Mouse (Mus musculus) neutrophil, adult 5-6 weeks (primary cell): ENCODE measurements around the gene Vmn1r17. TPM values are rescaled to one million over a fixed set of nuclear protein-coding genes. Genes with fewer than 3 reads are reported as not detected.
"Not testable (repeated sequence)": the region's sequence is repeated elsewhere in the genome, so short reads cannot be mapped to it uniquely, and the experiment has no call there.

ENCODE experiments used
- ATAC-seq: fragments of 151-379, 151-347 bp; 2 replicates; pipeline ENCODE4 v1.8.0; 2017; ENCODE audit warnings: mild to moderate bottlenecking, moderate TSS enrichment; ENCODE audit not compliant: insufficient number of reproducible peaks, poor library complexity, low FRiP score, severe bottlenecking; ENCODE audit errors: extremely low read depth
- total RNA-seq: library from RNA; stranded (forward); fragments of 200-1000 nt; gene quantifications from 2 replicates; pipeline ENCODE4 v1.2.3, GENCODE M21; 2017

Gene Vmn1r17
- not detected in 2 replicates for total RNA-seq

DNA sequence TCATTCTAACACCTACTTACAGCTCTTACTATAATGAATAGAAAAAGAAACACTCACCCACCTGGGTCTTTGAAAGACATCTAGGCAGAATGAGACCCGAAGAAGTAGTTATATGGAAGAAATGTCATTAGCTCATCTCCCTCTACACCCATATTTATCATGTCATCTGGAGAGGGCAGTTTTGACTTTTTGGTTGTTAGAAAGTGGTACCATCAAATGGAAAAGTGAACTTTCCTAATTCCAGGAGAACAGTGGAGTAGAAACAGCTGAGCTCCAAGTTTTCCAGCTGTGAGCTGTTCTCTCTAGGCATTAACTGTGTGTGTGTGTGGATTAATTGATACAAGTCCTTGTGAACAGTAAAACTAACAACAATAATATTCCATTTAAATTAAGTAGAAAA is at the start of gene Vmn1r17:
Gene Vmn1r17, minus strand, starts transcription at position 101 of the 400 bp plus-strand sequence.
- ATAC-seq: no peak

DNA sequence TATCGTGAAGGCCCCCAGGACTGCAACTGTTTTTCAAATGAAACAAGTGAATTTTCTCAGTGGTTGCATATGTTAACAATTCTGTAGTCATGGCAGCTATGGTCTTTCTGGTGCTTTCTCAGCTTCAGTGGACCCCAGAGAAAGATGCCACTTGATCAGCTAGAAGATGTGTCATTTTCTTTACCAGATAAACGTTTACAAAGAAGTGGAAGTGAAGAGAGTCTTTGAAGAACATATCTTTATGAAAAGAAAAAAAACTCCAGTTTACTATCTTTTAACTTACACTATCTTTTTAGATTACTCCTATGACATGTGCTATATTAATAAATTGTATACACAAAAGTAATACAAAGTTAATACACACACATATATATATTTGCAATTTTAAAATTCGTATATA is 40.0 kb upstream of the Vmn1r17 start, which contains the start of gene Vmn1r19:
Gene Vmn1r19, plus strand, starts transcription at position 301 of the 400 bp plus-strand sequence.
- ATAC-seq: not testable (repeated sequence)

DNA sequence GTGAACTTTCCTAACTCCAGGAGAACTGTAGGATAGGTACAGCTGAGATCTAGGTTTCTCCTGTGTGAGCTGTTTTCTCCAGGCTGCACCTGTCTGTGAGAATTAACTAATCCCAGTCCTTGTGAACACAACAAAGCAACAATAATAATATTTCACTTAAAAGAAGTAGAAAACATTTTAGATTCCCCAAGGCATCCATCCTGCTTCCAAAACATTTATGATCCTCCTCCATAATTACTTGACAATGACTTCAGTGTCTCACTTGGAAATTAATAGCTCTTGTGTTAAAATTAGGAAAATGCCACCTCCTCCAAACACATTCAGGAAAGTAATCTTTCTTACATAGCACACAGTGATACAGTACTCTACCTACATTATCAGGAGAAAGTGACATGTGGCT is 32.2 kb upstream of the Vmn1r17 start, which contains the start of gene Vmn1r18:
Gene Vmn1r18, minus strand, starts transcription at position 101 of the 400 bp plus-strand sequence.
- ATAC-seq: no peak

DNA sequence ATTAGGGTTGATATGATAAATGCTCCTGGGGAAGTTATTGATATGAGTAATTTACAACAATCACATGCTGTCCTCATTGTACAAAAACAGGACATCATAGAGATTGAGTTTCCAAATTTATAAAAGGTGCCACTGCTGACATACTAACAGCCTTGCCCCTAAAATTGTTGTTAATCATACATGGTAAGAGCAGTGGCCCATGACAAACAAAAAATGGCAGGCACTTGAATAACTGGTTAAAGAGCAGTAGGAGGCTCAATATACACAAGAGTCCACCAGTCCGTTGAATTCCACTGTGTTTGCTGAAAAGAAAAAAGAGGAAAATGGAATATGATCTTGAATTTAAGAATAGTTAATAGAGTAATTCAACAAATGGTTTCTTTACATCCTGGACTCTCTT is 4.0 kb upstream of the Vmn1r17 start:
- no peak for ATAC-seq

DNA sequence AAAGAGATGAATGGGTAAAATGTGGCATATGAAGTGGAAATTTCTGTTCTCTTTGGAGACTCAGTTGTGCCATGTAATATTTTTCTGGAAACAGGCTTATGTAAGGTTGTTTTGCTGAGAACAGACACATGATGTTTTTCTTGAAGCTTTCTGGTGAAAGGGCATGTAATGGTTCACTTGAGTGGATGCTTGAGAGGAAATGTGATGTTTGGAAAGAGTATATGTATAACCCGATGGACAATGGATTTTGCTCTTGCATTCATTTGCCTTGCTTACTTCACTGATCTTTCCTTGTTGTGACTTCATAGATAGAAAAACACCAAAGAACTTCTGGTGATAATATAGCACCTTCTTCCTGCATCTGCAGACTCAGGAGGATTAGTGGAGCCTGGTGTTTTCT is 2.3 kb upstream of the Vmn1r17 start:
- ATAC-seq: not testable (repeated sequence)

DNA sequence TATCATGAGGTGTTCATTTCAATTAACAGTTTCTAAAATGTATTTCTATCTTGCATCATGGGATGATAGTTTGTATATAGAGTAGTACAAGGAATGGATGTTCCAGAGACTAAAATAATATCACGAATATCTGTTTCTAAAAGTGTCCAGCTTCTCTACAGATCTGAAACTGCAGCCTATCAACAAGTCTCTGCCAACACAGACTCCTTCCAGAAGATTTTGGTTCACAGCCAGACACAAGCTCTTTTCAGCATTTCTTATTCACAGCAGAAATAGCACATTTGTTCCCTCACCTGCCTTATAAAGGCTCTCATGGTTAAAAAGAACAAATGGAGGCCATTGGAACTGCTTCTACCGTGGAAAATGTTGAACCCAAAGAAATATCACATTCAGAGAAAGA is 6.7 kb downstream of the Vmn1r17 start:
- no peak for ATAC-seq

DNA sequence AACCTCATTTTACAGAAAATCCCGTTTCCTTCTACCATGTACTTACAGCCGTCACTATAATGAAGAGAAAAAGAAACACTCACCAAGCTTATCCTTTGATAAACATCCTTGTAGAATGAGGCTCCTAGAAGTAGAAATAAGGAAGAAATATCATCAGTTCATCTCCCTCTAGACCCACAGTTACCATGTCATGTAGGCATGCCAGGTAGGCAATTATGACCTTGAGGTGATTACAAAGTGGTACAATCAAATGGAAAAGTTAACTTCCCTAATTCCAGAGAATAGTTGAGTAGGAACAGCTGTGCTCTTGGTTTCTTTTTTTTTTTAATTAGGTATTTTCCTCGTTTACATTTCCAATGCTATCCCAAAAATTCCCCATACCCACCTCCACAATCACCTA is 34.1 kb downstream of the Vmn1r17 start, which contains the start of gene Vmn1r16:
Gene Vmn1r16, minus strand, starts transcription at position 101 of the 400 bp plus-strand sequence.
- no peak for ATAC-seq

DNA sequence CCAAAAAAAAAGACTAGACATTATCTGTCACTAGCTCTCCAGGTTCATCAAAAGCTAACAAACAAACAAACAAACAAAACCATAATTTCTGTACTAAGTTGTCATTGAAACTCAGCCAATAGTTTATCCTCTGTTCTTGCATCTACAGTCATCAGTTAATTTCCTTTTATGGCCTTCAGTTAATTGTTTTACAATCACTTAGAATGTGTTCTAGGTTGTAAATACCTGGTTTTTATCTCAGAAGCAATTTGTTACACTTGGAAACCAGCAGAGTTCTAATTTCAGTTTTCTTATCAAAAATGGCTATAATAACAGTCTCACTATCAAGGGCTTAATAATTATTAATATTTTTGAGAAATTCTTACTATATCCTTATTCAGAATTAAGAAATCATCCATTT is 37.4 kb downstream of the Vmn1r17 start:
- no peak for ATAC-seq

Other genes with a start within 250 kb of the Vmn1r17 start
- not detected in 2 replicates for gene Vmn1r11, start 230.3 kb downstream of the Vmn1r17 start, total RNA-seq
- gene Vmn1r12, start 206.8 kb downstream of the Vmn1r17 start, total RNA-seq: not detected in 2 replicates
- not detected in 2 replicates for gene Vmn1r13, start 160.4 kb downstream of the Vmn1r17 start, total RNA-seq
- not detected in 2 replicates for gene Vmn1r14, start 132.0 kb downstream of the Vmn1r17 start, total RNA-seq
- not detected in 2 replicates for gene Vmn1r15, start 105.8 kb downstream of the Vmn1r17 start, total RNA-seq
- gene Vmn1r16, start 34.2 kb downstream of the Vmn1r17 start, total RNA-seq: 0.12 TPM in 1 of 2 replicates, not detected in the other
- under 0.01 and 0.12 TPM in 2 replicates for gene Vmn1r18, start 32.1 kb upstream of the Vmn1r17 start, total RNA-seq
- not detected in 2 replicates for gene Vmn1r19, start 40.1 kb upstream of the Vmn1r17 start, total RNA-seq
- gene Vmn1r20, start 65.2 kb upstream of the Vmn1r17 start, total RNA-seq: not detected in 2 replicates
- 44.7 and 94.0 TPM in 2 replicates for gene Ppm1k, start 171.7 kb upstream of the Vmn1r17 start, total RNA-seq
- gene Herc6, start 217.3 kb upstream of the Vmn1r17 start, total RNA-seq: 38.3 and 43.8 TPM in 2 replicates